8 mouse cellular contexts compared by ENCODE assay signal in the genomic region with DNA sequence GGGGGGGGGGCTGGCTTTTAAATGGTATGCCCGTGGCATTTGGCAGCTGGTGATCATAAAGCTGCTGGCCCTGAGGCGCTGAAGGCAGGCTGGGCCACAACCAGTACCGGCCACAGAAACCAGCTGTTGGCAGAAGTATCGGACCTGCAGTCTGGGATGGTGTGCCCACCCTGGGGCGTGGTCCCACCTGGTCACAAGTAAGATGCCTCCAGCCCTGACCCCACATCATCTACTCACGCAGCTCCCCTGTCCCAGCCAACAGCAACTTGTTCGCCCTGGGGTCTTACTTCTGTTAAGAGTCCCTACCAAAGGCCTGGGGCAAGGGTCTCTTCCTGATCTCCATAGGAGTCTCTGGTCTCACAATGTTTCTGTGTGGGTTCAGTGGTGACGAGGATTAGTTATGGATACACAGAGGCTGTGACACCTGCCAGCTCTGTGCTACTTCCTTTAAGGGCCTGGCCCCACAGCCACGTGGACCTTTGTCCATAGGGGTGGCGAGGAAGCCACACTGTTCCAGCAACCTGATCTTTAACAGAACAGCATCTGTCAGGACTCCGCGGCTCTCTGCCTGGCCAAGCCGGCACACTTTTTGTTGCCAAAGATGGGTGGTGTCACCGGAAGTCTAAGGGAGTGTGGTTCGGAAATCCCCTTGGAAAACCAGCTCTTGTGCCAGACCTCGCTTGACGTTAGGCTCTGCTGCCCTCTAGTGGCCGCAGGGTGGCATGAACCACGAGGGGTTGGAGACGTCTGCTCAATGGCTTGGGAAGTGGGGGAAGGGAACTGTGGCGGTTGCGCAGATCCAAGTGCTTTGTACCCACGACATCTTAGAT.
DNase-seq lines count a peak whose midpoint lies in the region; ATAC-seq lines count a peak whose summit lies in the region.

No protein-coding gene starts in this region.

- DNase-seq in adrenal gland, adult 2 months = peak; percentile 90
- DNase-seq in embryo, embryonic 11 days = peak; percentile 91
- peak; percentile 83 for DNase-seq in gastrocnemius, postnatal 25 days
- DNase-seq in left cerebral cortex, postnatal 14 days (ENCODE audit: low spot score in 2 of 2) = peak; percentile 89 to 95
- peak; percentile 90 for DNase-seq in right cerebral cortex, postnatal 14 days
- peak; percentile 86 for DNase-seq in urinary bladder, postnatal 25 days (ENCODE audit: low spot score)

- H3K36me3 ChIP-seq in intestine, embryonic 15.5 days = no peaks in the 10 kb centered on the region

- H3K27ac ChIP-seq in intestine, embryonic 15.5 days = no peak overlapping the region

- intact Hi-C loops in left cerebral cortex, postnatal 14 days (cut with DNase I) = no loop called here

- no peaks in the 10 kb centered on the region for H3K27me3 ChIP-seq in intestine, embryonic 15.5 days (replicated peaks)

- H3K4me1 ChIP-seq in intestine, embryonic 15.5 days (replicated peaks) = no peaks in the 10 kb centered on the region

- no peaks in the 10 kb centered on the region for H3K9me3 ChIP-seq in intestine, embryonic 15.5 days

- H3K4me3 ChIP-seq in intestine, embryonic 15.5 days (replicated peaks) = peak overlapping the region; percentile 30

- 31% methylated on average over 23 of the region's 23 CpGs for WGBS in intestine, embryonic 15.5 days

- H3K9ac ChIP-seq in intestine, embryonic 15.5 days = no peak overlapping the region

- H3K4me2 ChIP-seq in intestine, embryonic 15.5 days (replicated peaks) = peak overlapping the region; percentile 51

- ATAC-seq in intestine, embryonic 15.5 days = peak; percentile 93
- peak; percentile 97 for ATAC-seq in megakaryocyte-erythroid progenitor cell, adult 5-6 weeks (replicated peaks; ENCODE audit: low FRiP score, low TSS enrichment, poor library complexity, severe bottlenecking)
